Mouse (Mus musculus) embryonic facial prominence, embryonic 12.5 days (tissue): ENCODE data around the gene Bphl. TPM values are rescaled to one million over a fixed set of nuclear protein-coding genes. Genes with fewer than 3 reads are reported as not detected.
"Not testable (repeated sequence)": the region's sequence is repeated elsewhere in the genome, so short reads cannot be mapped to it uniquely, and the experiment has no call there.

Experiments used
- ATAC-seq: fragments of 200-750 bp; cut with Nextera tagmentation; 2 replicates; pipeline ENCODE4 v1.8.0; 2017; ENCODE audit not compliant: insufficient number of reproducible peaks, insufficient read depth, low FRiP score, low TSS enrichment
- H3K27ac ChIP-seq: fragments of 300-500 bp; sonication (generic); 2 replicates; pipeline ENCODE4 v1.5.1; 2016; ENCODE audit warnings: mild to moderate bottlenecking
- H3K27me3 ChIP-seq: fragments of 300-500 bp; sonication (generic); 2 replicates; pipeline ENCODE4 v1.6.1; 2016; ENCODE audit warnings: mild to moderate bottlenecking, moderate library complexity
- H3K36me3 ChIP-seq: fragments of 300-500 bp; sonication (generic); 2 replicates; pipeline ENCODE4 v1.6.1; 2016; ENCODE audit warnings: mild to moderate bottlenecking
- H3K4me1 ChIP-seq: fragments of 300-500 bp; sonication (generic); 2 replicates; pipeline ENCODE4 v1.6.1; 2016
- H3K4me2 ChIP-seq: fragments of 300-500 bp; sonication (generic); replicated peaks from 2 replicates; pipeline ENCODE4 v1.6.1; 2016; ENCODE audit warnings: mild to moderate bottlenecking, moderate library complexity
- H3K4me3 ChIP-seq: fragments of 300-500 bp; sonication (generic); 2 replicates; pipeline ENCODE4 v1.5.1; 2016; ENCODE audit warnings: mild to moderate bottlenecking
- H3K9ac ChIP-seq: fragments of 300-500 bp; sonication (generic); 2 replicates; pipeline ENCODE4 v1.6.1; 2016; ENCODE audit warnings: mild to moderate bottlenecking, moderate library complexity
- H3K9me3 ChIP-seq: fragments of 300-500 bp; sonication (generic); 2 replicates; pipeline ENCODE4 v1.6.1; 2016; ENCODE audit warnings: mild to moderate bottlenecking, moderate library complexity
- WGBS: fragments of 180-500 bp; shearing (Covaris S2); methylation state at CpG from one replicate; pipeline ENCODE4 v1.1.7; 2016; 5-methylcytosine and 5-hydroxymethylcytosine counted together
- polyA plus RNA-seq: library from polyadenylated mRNA; unstranded; fragments of >200 nt; fragmentation: Nextera tagmentation; extraction: Ambion mirVana; gene quantifications from 2 replicates; pipeline ENCODE4 v1.2.1, GENCODE M21; 2016

The Bphl gene
- polyA plus RNA-seq, 1 experiment from 2014 or later = 43.9 TPM

DNA sequence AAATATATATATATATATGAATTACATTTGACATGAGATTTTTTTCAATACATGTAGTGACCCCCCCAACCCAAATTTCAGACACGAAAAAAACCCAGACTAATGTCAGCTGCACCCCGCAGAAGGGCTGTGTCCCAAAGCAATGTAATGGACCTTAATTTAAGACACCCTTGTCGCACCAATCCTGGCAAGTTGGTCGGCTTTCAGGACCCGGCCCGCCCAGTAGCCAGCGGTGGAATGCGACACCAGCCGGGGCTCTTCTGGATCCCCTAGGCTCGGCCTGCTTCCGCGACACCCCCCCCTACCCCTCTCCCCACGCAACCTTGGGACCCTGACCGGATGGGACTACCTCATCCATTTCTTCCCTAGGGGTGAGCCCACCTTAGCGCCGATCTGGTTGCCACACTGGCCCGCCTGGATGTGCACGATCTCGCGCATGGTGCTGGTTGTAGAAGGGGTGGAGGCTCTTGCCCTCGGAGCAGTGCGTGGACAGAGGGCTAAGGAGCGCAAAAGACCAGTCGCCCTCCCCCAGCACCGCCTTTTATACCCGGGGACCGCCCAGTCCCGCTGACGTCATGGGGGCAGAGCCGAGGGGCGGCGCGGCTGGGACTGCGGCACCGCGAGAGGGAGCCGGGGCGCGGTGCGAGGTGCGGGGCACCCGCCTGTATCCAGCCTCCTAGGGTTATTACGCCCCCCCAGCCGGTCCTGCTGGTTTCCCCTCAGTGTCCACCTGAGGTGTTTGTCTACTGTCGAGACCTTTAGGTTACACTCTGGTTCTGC, 40.3 kb downstream of the Bphl start, which contains the start of gene Tubb2a:
Tubb2a (minus strand) TSS at position 516 of the 780 bp plus-strand sequence.
- peak within 1 kb of the TSS; percentile 62 for H3K4me3 ChIP-seq
- no peaks in the 10 kb centered on the region for H3K27me3 ChIP-seq
- H3K36me3 ChIP-seq = peaks cover 8% of the 10 kb centered on the region; the same call in 1 of the 2 replicates
- ATAC-seq = peak; percentile 85
- H3K4me2 ChIP-seq = peak within 1 kb of the TSS; percentile 82
- 1% methylated on average over 45 of the region's 45 CpGs for WGBS
- H3K4me1 ChIP-seq = peaks cover 10% of the 10 kb centered on the region
- H3K9ac ChIP-seq = peak within 1 kb of the TSS; percentile 71
- no peaks in the 10 kb centered on the region for H3K9me3 ChIP-seq
- H3K27ac ChIP-seq = 0 out of 2 replicates have a peak within 1 kb of the TSS, but pooled peaks have one; percentile 2

DNA sequence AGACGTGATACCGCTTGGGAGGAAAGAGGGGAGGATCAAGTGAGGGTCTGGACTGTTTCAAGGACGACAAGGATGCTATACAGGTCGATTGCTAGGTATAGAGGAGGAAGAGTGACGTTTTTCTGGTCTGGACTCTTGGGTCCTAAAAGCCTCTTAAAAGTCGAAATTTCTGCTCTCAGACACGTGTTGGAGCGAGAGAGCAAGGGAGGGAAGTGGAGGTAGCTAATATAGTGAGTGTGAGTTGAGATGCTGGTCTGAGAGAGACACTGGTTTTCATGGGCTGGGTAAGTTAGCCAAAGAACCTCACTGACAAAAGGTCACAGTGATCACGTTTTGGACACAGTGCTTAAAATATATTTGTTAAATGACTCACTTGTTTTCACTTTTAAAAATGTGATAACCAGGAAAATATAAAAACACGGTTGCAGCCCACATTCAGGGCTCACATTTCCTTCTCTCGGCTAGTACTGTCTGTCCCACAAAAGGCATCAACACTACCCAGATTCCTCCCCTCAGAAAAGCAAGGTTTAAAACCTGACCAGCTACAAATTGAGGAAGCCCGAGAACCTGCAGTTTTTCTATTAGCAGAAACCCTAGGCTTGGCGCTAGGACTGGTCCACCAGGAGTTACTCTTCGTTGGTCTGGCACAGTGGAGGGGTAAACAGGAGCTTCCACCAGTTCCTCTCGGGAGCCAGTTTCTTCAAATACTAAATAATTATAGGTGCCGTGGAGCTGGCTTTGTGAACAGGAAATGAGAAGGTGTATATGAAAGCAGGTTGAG, 41.3 kb downstream of the Bphl start:
- Histone ChIP-seq H3K27me3 (no peaks in the 10 kb centered on the region), H3K4me2 (peak overlapping the region; percentile 82), H3K9me3 (no peaks in the 10 kb centered on the region), H3K4me3 (peak overlapping the region; percentile 62; the same call in 1 of the 2 replicates), H3K4me1 (peaks cover 10% of the 10 kb centered on the region), H3K27ac (no peak overlapping the region), H3K36me3 (peaks cover 5% of the 10 kb centered on the region; the same call in 1 of the 2 replicates), H3K9ac (peak overlapping the region; percentile 71; the same call in 1 of the 2 replicates)
- WGBS = 38% methylated on average over 16 of the region's 16 CpGs
- 0 out of 2 replicates have a peak, but pooled peaks have one; percentile 26 for ATAC-seq

DNA sequence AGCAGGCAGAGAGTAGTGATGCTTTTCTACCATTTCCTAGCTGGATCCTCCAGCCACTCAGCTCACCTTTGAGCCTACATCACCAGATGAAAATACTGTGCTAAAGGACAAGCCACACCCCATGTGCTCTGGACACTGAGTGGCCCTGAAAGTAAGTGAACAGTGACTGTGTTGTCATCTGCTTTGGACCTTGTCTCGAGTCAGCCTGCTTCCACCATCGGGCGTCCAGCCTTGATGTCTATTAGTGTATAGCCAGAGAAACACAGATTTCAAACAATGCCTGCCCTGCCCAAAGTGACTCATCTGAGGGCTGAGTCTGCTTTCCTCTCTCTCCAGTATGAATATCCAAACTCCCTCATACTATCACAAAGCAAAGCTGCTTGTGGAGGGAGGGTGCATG, 42.4 kb downstream of the Bphl start:
- WGBS = 86% methylated on average over 3 of the region's 3 CpGs
- no peak overlapping the region for H3K9ac ChIP-seq
- ATAC-seq = no peak
- no peak overlapping the region for H3K4me2 ChIP-seq
- H3K9me3 ChIP-seq = no peaks in the 10 kb centered on the region
- peaks cover 10% of the 10 kb centered on the region for H3K4me1 ChIP-seq
- peaks cover 4% of the 10 kb centered on the region; the same call in 1 of the 2 replicates for H3K36me3 ChIP-seq
- no peak overlapping the region for H3K27ac ChIP-seq
- H3K4me3 ChIP-seq = no peak overlapping the region
- H3K27me3 ChIP-seq = no peaks in the 10 kb centered on the region

DNA sequence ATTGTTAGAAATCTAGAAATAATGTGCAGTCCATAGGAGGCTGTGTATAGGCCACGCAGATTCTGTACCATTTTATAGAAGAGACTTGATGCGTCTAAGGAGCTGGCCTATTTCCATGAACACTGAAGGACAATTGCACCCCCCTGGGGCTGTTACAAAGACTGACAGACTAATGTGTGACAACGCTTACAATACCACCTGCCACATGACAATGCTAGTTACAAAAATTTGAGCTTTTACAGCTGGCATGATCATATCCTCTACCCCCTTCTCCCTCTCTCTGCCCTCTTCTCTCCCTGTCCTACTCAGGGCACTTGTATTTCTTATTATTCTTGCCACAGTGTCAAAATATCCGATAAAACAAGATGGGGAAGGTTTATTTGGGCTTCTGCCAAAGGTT, 44.5 kb downstream of the Bphl start:
- no peak overlapping the region for H3K27ac ChIP-seq
- H3K4me1 ChIP-seq = peaks cover 4% of the 10 kb centered on the region
- no peaks in the 10 kb centered on the region for H3K27me3 ChIP-seq
- no peak overlapping the region for H3K9ac ChIP-seq
- no peaks in the 10 kb centered on the region for H3K36me3 ChIP-seq
- WGBS = 86% methylated on average over 4 of the region's 4 CpGs
- no peak overlapping the region for H3K4me2 ChIP-seq
- no peaks in the 10 kb centered on the region for H3K9me3 ChIP-seq
- ATAC-seq = no peak
- no peak overlapping the region for H3K4me3 ChIP-seq

DNA sequence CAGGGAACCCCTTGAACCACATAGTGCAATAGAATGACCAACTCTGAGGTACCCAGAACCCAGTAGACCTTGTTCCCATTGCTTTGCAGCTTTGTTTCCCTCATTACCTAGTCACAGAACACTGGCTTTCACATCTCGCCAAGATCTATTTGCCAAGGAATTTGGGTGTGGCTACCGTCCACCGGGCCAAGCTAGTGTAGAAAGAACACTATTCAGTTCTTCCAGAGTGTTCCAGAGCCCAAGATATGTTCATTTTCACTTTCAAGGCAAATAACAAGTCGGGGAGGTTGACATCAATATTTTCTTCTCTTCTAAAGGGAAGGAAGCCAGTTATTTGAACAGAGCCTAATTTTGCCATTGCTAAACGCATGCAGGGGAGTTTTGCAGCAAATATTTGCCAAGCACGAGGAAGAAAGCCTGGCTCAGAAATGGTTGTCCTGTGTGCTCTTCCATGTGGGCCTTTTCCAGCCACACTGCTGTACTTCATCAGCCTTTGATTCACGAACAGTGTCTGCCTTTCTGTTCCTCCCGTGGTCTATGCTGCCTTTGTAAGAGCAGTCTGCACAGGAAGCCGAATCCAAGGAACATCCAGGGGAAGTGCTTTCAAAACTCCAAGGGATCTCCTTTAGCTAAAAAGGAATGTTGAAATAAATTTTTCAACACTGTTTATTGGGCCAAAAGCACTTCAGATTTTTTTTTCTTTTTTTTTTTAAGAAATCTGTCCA, 46.8 kb downstream of the Bphl start:
- Histone ChIP-seq H3K9me3 (no peaks in the 10 kb centered on the region), H3K4me1 (0 out of 2 replicates have a peak, but pooled peaks cover 4% of the 10 kb centered on the region), H3K27ac (no peak overlapping the region), H3K36me3 (no peaks in the 10 kb centered on the region), H3K4me3 (no peak overlapping the region), H3K27me3 (no peaks in the 10 kb centered on the region), H3K4me2 (no peak overlapping the region), H3K9ac (no peak overlapping the region)
- 66% methylated on average over 9 of the region's 9 CpGs for WGBS
- ATAC-seq = no peak

DNA sequence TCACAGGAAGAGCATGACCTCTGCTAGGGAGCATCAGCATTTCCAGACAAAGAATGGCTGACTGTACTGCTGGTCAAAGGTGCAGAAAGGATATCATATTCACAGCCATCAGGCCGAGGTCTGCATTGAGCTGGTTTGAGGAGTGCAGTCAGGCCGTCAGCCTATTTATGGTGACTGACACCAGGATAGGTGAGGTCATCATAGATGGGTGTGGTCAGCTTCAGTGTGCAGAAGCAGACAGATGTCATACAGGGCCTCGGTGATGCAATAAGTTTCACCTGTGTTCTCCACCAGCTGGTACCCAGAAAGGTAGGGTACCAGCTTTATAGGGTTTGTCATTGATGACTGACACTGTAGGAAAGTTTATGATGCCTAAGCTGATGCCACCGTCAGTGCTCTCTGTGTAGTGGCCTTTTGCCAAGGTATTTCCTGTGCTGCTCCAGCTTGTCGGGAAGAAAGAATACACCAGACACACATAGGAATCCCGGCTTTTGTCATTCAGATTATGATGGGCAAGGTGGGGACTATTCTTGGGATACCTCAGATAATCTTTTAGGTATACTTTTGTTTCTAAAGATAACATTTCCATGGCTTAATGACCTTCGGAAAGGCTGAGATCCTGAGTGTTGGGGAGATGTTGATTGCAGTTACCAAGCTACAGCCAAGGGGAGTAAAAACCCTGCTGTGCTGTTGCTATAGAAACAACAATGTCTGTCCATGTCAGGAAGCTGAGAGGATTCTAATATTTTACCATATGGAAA, 49.8 kb downstream of the Bphl start:
- Histone ChIP-seq H3K9me3 (no peaks in the 10 kb centered on the region), H3K27me3 (no peaks in the 10 kb centered on the region), H3K27ac (no peak overlapping the region), H3K36me3 (no peaks in the 10 kb centered on the region), H3K4me2 (no peak overlapping the region), H3K4me3 (no peak overlapping the region), H3K9ac (no peak overlapping the region), H3K4me1 (0 out of 2 replicates have a peak, but pooled peaks cover 4% of the 10 kb centered on the region)
- WGBS = 61% methylated on average over 7 of the region's 7 CpGs
- ATAC-seq = no peak

DNA sequence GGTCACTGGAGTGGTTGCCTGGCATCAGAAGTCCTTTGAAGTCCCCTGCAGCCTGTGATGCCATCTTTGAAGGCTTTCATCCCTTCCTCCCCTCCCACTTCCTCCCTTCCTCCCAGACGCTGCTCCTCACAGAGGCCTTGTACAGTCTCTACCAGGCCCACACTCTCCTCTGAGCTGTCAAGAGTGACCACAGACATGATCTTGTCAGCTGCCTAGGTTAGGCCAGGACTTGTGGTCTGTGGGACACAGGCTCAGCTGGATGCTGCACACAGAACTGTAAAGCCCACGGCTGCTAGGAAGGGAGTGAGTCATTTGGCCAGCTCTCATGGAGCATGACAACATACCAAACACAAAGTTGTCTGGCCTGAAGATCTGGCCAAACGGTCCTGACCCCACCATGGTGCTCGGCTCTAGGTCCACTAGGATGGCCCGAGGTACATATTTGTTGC, 50.8 kb downstream of the Bphl start:
- not testable (repeated sequence) for H3K27me3 ChIP-seq, H3K4me3 ChIP-seq, H3K9ac ChIP-seq, H3K9me3 ChIP-seq, H3K27ac ChIP-seq, H3K36me3 ChIP-seq, H3K4me1 ChIP-seq, ATAC-seq, H3K4me2 ChIP-seq
- WGBS = 68% methylated on average over 5 of the region's 5 CpGs

DNA sequence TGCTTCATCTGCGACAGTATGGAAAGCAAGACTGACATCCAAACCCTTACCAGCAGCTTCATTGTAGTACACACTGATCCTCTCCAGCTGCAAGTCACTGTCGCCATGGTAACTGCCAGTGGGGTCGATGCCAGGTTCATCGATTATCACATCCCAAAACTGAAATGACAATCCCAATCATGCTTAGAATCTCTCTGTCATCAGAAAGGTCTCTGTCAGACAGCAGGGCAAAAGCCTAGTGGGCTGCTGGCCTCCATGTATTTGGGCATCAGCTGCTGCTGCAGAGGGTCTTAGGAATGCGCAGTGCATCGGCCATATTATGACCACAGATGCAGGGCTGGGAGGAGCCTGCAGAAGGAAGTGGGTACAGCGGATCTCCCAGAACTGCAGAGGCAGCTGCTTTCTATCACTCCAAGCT, 51.5 kb downstream of the Bphl start:
- Histone ChIP-seq H3K4me1 (0 out of 2 replicates have a peak, but pooled peaks cover 4% of the 10 kb centered on the region), H3K9ac (no peak overlapping the region), H3K4me2 (0 out of 2 replicates have a peak overlapping the region, but pooled peaks have one; percentile 1), H3K9me3 (no peaks in the 10 kb centered on the region), H3K36me3 (no peaks in the 10 kb centered on the region), H3K27me3 (no peaks in the 10 kb centered on the region), H3K27ac (no peak overlapping the region), H3K4me3 (no peak overlapping the region)
- 44% methylated on average over 7 of the region's 7 CpGs for WGBS
- ATAC-seq = no peak

DNA sequence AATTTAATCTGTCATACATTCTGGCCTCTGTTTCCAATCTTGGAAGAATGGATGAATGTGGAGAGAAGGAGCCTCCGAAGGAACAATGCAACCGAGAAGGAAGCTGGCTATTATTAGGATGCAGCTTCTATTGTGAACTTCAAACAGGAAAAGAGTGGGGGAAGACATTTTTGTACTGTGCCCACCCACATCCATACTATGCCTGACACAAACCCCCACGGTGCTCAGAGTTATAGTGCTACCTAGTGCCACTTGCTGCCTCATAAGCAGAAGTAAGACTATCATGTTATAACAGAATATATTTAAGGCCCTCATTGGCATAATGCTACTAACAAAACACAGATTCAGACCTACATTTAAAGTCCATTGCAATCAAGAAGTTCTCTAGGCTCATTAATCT, 52.0 kb downstream of the Bphl start:
- no peaks in the 10 kb centered on the region for H3K9me3 ChIP-seq
- 46% methylated on average over 3 of the region's 3 CpGs for WGBS
- H3K4me1 ChIP-seq = 0 out of 2 replicates have a peak, but pooled peaks cover 4% of the 10 kb centered on the region
- no peak overlapping the region for H3K27ac ChIP-seq
- no peak for ATAC-seq
- H3K36me3 ChIP-seq = no peaks in the 10 kb centered on the region
- H3K9ac ChIP-seq = no peak overlapping the region
- no peak overlapping the region for H3K4me2 ChIP-seq
- no peaks in the 10 kb centered on the region for H3K27me3 ChIP-seq
- no peak overlapping the region for H3K4me3 ChIP-seq

DNA sequence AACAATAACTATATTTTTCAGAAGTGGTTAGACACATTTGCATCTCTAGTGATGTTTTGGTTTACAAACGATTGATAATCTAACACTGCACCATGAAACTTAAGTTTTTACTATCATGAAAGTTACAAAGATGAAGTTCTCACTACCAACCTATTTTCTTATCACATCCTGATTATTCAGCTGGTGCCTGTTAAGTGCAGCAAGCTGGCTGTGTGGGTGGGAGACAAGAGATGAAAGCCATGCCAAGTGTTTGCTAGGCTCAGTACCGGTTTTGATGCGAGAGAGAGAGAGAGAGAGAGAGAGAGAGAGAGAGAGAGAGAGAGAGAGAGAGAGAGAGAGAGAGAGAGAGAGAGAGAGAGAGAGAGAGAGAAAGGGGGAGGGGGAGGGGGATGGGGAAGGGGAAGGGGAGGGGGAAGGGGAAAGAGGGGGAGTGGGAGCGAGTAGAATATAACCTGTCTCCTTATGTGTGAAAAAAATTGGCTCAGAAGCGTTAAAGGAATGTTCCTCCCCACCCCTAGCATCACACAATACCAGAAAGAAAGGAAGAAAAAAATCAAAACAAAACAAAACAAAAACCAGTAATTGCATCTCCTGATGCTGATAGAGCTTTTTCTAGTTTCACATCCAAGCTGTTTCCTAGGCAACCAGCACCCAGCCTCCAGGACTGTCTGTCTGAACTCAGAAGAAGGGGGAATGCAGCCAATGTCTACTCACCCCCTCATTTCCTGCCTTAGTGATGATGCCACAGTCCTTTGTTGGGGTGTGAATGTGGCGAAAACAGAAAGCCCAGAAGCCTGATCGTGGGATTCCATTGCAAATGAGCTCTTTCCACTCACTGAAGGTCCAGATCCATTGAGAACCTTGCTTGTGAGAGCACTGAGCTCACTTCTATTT, 58.4 kb downstream of the Bphl start:
- H3K4me1 ChIP-seq = no peaks in the 10 kb centered on the region
- no peak for ATAC-seq
- H3K4me3 ChIP-seq = no peak overlapping the region
- H3K9me3 ChIP-seq = 0 out of 2 replicates have a peak, but pooled peaks cover 2% of the 10 kb centered on the region
- no peak overlapping the region for H3K9ac ChIP-seq
- no peaks in the 10 kb centered on the region for H3K27me3 ChIP-seq
- no peaks in the 10 kb centered on the region for H3K36me3 ChIP-seq
- no peak overlapping the region for H3K27ac ChIP-seq
- no peak overlapping the region for H3K4me2 ChIP-seq
- 50% methylated on average over 5 of the region's 7 CpGs for WGBS
